Mouse (Mus musculus) neural tube, embryonic 14.5 days (tissue): Measurements from ENCODE around the gene Nfe2l3. TPM values are rescaled to one million over a fixed set of nuclear protein-coding genes. Genes with fewer than 3 reads are reported as not detected.
A peak's percentile ranks its signal among the peaks of the same experiment; 100 is the strongest.

Experiments
- ATAC-seq: fragments of 200-750 bp; cut with Nextera tagmentation; 2 replicates; pipeline ENCODE4 v1.8.0; 2017; ENCODE audit warnings: low read depth, mild to moderate bottlenecking, moderate TSS enrichment, moderate library complexity
- H3K27ac ChIP-seq: fragments of 300-500 bp; sonication (generic); 2 replicates; pipeline ENCODE4 v1.5.1; 2014; ENCODE audit warnings: low read depth, mild to moderate bottlenecking, control low read depth, low read length, moderate library complexity, mixed read lengths
- H3K27me3 ChIP-seq: fragments of 300-500 bp; sonication (generic); 2 replicates; pipeline ENCODE4 v1.6.1; 2014; ENCODE audit warnings: low read length; ENCODE audit not compliant: control insufficient read depth, insufficient read depth
- H3K36me3 ChIP-seq: fragments of 300-500 bp; sonication (generic); 2 replicates; pipeline ENCODE4 v1.6.1; 2014; ENCODE audit warnings: low read length, mixed read lengths; ENCODE audit not compliant: control insufficient read depth, insufficient read depth
- H3K4me1 ChIP-seq: fragments of 300-500 bp; sonication (generic); 2 replicates; pipeline ENCODE4 v1.6.1; 2014; ENCODE audit warnings: low read length; ENCODE audit not compliant: control insufficient read depth, insufficient read depth
- H3K4me2 ChIP-seq: fragments of 300-500 bp; sonication (generic); 2 replicates; pipeline ENCODE4 v1.6.1; 2014; ENCODE audit warnings: mild to moderate bottlenecking, low read depth, low read length, control low read depth
- H3K4me3 ChIP-seq: fragments of 300-500 bp; sonication (generic); 2 replicates; pipeline ENCODE4 v1.5.1; 2014; ENCODE audit warnings: low read depth, low read length, control low read depth, mixed read lengths
- H3K9ac ChIP-seq: fragments of 300-500 bp; sonication (generic); replicated peaks from 2 replicates; pipeline ENCODE4 v1.6.1; 2014; ENCODE audit warnings: low read depth, mild to moderate bottlenecking, control low read depth, low read length, mixed read lengths
- H3K9me3 ChIP-seq: fragments of 300-500 bp; sonication (generic); 2 replicates; pipeline ENCODE4 v1.6.1; 2016; ENCODE audit warnings: low read length; ENCODE audit not compliant: control insufficient read depth
- WGBS: fragments of 180-500 bp; shearing (Covaris S2); extraction: QIAGEN DNeasy Blood & Tissue Kit; methylation state at CpG from one replicate; pipeline ENCODE4 v1.1.7; 2014; 5-methylcytosine and 5-hydroxymethylcytosine counted together
- polyA plus RNA-seq: library from polyadenylated mRNA; unstranded; fragments of >200 nt; fragmentation: Nextera tagmentation; extraction: Ambion mirVana; gene quantifications from 2 replicates; pipeline ENCODE4 v1.2.1, GENCODE M21; 2014

Nfe2l3 gene
- polyA plus RNA-seq, 1 experiment from 2014 or later, result 4.6 TPM

DNA sequence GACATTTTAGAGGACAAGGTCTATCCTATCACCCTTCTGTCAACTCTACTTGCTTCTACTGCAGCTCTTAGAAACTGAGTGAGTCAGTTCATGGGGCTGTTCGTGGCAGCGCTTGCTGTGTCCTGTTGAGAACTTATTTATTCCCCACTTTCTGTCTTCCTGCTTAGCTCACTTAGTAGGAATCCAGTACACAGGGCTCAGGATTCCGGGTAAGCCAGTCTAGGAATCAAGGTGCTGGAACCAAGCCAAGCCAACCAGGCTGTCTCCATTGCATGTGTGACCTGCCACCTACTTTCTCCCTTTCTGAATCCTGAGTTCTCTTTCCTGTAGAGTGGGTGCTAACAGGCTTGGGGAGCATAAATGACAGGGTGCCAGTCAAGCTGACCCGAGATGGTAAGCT, 5.2 kb downstream of the Nfe2l3 start:
- Histone ChIP-seq H3K27ac (no peak overlapping the region), H3K4me1 (peaks cover 8% of the 10 kb centered on the region; the same call in 1 of the 2 replicates), H3K36me3 (no peaks in the 10 kb centered on the region), H3K9me3 (no peaks in the 10 kb centered on the region), H3K9ac (no peak overlapping the region), H3K27me3 (peaks cover 11% of the 10 kb centered on the region; the same call in 1 of the 2 replicates), H3K4me3 (no peak overlapping the region), H3K4me2 (no peak overlapping the region)
- no peak for ATAC-seq
- WGBS, result 81% methylated on average over 4 of the region's 4 CpGs

DNA sequence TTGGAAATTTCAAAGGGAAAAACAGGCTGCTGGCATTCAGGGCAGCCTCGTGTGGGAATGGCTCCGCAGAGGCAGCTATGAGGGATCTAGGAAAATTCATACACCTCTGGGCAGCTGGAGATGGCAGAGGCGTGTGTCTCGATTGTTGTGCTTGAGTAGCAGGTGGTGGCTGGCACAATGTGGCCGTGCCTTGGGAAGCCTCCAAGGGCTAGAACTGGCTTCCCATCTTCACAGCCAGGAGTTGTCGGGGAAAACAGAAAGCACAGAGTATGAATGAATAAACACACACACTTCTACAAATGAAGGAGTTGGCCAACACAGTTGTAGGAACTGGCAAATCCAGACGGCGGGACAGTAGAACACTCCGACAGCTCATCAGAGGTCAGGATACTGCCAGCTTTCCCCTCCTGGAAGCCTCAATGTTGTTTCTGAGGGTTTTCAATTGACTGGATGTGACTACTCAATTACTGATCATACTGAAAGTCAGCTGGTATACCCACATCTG, 6.4 kb downstream of the Nfe2l3 start:
- H3K4me1 ChIP-seq, result no peaks in the 10 kb centered on the region
- H3K4me2 ChIP-seq, result no peak overlapping the region
- ATAC-seq, result no peak
- no peak overlapping the region for H3K9ac ChIP-seq
- no peaks in the 10 kb centered on the region for H3K27me3 ChIP-seq
- H3K27ac ChIP-seq, result no peak overlapping the region
- H3K4me3 ChIP-seq, result no peak overlapping the region
- 86% methylated on average over 9 of the region's 9 CpGs for WGBS
- H3K36me3 ChIP-seq, result no peaks in the 10 kb centered on the region
- no peaks in the 10 kb centered on the region for H3K9me3 ChIP-seq

DNA sequence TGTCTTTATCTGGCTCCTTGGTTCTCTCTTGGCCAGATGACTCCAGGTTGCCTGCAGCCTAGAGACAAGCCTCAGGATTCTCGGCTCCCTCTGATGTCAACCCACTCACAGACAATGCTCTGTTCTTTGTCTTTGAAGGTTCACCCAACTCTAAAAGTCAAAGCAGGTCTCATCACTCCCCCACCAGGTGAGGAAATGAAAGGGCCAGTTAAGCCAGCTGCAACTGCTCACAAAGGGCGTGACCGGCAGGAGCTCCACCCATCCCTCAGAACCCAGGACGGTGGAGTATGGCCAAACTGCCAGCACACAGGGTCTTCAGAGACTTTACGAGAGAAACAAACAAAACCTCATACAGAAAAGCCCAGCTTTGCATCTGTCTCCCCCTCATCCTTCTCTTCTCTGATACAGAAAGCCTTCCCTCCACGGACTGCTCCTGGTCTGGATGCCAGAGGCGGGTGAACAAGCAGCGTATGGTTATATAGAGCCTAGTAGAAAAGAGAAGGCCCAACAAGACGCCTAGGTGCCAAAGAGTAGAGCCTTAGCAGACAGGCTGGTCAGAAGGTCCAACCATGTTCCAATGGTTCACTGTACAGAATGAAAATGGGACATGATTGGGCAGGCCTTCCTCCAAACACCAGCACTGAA, 9.8 kb downstream of the Nfe2l3 start:
- H3K4me1 ChIP-seq, result no peaks in the 10 kb centered on the region
- no peak overlapping the region for H3K4me3 ChIP-seq
- H3K4me2 ChIP-seq, result no peak overlapping the region
- ATAC-seq, result no peak
- no peaks in the 10 kb centered on the region for H3K27me3 ChIP-seq
- no peaks in the 10 kb centered on the region for H3K36me3 ChIP-seq
- H3K27ac ChIP-seq, result no peak overlapping the region
- no peak overlapping the region for H3K9ac ChIP-seq
- 59% methylated on average over 9 of the region's 9 CpGs for WGBS
- no peaks in the 10 kb centered on the region for H3K9me3 ChIP-seq

DNA sequence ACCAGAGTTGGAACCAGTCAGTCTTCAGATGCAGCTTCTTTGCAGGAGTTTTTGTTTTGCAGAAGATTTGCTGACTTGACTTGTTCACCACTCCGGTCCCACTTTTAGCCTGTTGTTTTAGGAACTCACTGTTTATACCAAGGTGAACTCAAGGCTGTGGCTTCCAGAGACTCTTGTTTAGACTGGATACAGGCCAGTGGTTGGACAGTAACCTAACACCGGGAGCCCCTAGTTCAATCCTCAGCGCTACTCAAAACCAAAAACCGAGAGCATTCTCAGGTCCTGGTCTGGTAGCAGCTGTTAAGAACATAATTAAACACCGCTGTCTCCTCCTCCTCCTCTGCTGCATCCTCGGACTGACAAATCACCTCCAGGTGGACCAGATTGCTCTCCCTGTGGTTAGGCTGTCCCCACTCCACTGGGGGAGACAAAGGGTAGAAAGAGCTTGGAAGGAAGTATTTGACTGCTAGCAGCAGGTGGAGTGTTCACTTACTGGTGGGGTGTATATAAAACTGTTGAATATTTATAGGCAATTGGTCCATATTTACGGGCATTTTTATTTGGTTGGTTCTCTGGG, 20.5 kb downstream of the Nfe2l3 start:
- H3K27ac ChIP-seq, result no peak overlapping the region
- no peaks in the 10 kb centered on the region for H3K27me3 ChIP-seq
- H3K4me2 ChIP-seq, result no peak overlapping the region
- 56% methylated on average over 7 of the region's 7 CpGs for WGBS
- no peaks in the 10 kb centered on the region for H3K9me3 ChIP-seq
- H3K36me3 ChIP-seq, result peaks cover 6% of the 10 kb centered on the region; the same call in 1 of the 2 replicates
- H3K4me3 ChIP-seq, result no peak overlapping the region
- no peaks in the 10 kb centered on the region for H3K4me1 ChIP-seq
- ATAC-seq, result no peak; the same call in 1 of the 2 replicates
- H3K9ac ChIP-seq, result no peak overlapping the region

DNA sequence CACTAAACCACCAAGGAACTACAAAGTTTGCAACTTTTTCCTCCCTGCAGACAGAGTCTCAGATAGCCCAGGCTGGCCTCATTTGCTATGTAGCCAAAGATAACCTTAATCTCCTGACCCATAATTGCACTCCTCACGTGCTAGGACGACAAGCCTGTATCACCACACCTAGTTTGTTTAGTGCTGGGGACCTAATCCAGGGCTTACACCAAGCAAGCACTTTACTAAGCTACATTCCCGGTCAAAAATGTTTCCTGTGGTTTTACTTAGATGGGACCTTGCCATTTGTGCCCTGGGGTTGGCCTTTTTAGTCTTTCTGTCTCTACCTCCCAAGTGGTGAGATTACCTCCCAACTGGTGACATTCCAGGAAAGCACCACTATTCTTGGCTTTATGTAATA, 22.5 kb downstream of the Nfe2l3 start:
- no peaks in the 10 kb centered on the region for H3K27me3 ChIP-seq

DNA sequence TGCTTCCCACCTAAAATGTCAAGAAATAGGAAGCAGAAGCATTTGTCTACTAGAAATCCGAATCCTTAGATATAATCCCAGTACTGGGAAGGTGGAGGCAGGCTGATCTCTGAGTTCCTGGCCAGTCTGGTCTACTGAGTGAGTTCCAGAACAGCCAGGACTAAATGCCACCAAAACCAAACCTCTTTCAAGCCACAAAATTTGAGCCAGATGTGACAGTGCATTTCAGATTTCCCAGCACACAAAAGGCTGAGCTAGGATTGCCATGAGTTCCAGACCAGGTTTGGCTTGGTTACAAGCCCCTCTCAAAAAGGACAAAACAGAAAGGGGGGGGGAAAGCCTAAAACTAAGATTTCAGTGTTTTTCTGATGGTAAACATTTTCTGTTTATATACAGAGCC, 23.7 kb downstream of the Nfe2l3 start:
- 79% methylated on average over 1 of the region's 1 CpGs for WGBS
- H3K9ac ChIP-seq, result no peak overlapping the region
- ATAC-seq, result no peak

More for the DNA sequence above, 22.5 kb downstream of the Nfe2l3 start:
- Histone ChIP-seq H3K36me3 (peaks cover 16% of the 10 kb centered on the region), H3K4me3 (no peak overlapping the region), H3K4me2 (no peak overlapping the region), H3K9me3 (no peaks in the 10 kb centered on the region), H3K9ac (no peak overlapping the region), H3K4me1 (no peaks in the 10 kb centered on the region), H3K27ac (no peak overlapping the region)
- WGBS, result 74% methylated on average over 3 of the region's 3 CpGs
- no peak for ATAC-seq

DNA sequence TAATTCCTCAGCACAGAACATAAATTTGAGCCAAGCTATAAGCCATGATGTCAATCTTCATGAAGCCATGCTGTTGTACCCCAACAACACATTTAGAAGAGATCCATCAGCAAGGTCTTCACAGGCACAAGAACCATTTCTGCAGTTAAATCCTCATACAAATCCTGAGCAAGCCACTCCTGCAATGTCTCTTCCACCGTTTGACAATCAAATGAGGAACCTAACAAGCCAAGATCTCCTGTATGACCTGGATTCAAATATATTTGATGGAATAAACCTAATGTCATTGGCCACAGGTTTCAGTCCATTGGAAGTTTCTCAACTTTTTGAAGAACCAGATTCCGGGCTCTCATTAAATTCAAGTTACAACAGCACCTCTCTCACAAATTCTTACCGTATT, 24.8 kb downstream of the Nfe2l3 start:
- Histone ChIP-seq H3K27me3 (no peaks in the 10 kb centered on the region), H3K4me2 (no peak overlapping the region), H3K9me3 (no peaks in the 10 kb centered on the region), H3K4me3 (no peak overlapping the region), H3K27ac (no peak overlapping the region), H3K4me1 (no peaks in the 10 kb centered on the region), H3K9ac (no peak overlapping the region), H3K36me3 (peaks cover 35% of the 10 kb centered on the region)
- ATAC-seq, result no peak
- 81% methylated on average over 3 of the region's 3 CpGs for WGBS

More for the DNA sequence above, 23.7 kb downstream of the Nfe2l3 start:
- Histone ChIP-seq H3K27me3 (no peaks in the 10 kb centered on the region), H3K36me3 (peaks cover 26% of the 10 kb centered on the region), H3K4me3 (no peak overlapping the region), H3K4me2 (no peak overlapping the region), H3K4me1 (no peaks in the 10 kb centered on the region), H3K27ac (no peak overlapping the region), H3K9me3 (no peaks in the 10 kb centered on the region)

DNA sequence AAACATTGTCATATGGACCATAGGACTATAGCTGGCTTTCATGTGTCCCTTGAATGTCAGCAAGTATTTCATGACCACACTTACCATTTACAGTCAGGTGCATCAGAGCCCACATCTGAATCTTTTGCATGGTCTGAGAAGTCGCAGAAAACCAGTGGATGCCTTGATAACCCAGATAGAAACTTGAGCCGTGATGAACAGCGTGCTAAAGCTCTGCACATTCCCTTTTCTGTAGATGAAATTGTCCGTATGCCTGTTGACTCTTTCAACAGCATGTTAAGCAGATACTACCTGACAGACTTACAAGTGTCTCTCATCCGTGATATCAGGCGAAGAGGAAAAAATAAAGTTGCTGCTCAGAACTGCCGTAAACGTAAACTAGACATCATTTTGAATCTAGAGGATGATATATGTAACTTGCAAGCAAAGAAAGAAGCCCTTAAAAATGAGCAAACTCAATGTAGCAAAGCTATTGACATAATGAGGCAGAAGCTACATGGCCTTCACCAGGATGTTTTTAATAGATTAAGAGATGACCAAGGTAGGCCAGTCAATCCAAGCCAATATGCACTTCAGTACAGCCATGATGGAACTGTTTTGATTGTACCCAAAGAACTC, 25.4 kb downstream of the Nfe2l3 start:
- 86% methylated on average over 8 of the region's 8 CpGs for WGBS
- Histone ChIP-seq H3K9me3 (no peaks in the 10 kb centered on the region), H3K36me3 (peaks cover 38% of the 10 kb centered on the region), H3K9ac (no peak overlapping the region), H3K27ac (no peak overlapping the region), H3K4me1 (no peaks in the 10 kb centered on the region), H3K27me3 (no peaks in the 10 kb centered on the region), H3K4me2 (no peak overlapping the region), H3K4me3 (no peak overlapping the region)
- no peak for ATAC-seq

DNA sequence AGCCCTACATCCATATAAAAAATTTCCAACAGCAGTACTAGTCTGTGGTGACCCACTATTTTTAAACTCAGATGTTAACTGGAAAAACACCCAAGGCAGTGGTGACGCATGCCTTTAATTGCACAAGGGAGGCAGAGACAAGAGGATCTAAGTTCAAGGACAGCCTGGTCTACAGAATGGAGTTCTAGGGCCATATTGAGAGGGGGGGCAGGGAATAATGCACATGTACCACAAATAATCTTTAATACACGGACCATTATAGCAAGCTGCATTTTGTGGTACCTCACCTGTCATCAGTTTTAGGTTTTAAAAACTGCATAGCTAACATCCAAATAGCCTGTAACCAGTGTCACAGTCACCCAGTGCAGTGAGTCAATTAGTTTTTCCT, 26.4 kb downstream of the Nfe2l3 start:
- 51% methylated on average over 2 of the region's 2 CpGs for WGBS
- H3K4me1 ChIP-seq, result no peaks in the 10 kb centered on the region
- H3K36me3 ChIP-seq, result peaks cover 48% of the 10 kb centered on the region
- no peaks in the 10 kb centered on the region for H3K9me3 ChIP-seq
- 0 out of 2 replicates have a peak, but pooled peaks have one; percentile 10 for ATAC-seq
- H3K27ac ChIP-seq, result no peak overlapping the region
- no peak overlapping the region for H3K4me2 ChIP-seq
- H3K9ac ChIP-seq, result no peak overlapping the region
- no peak overlapping the region for H3K4me3 ChIP-seq
- no peaks in the 10 kb centered on the region for H3K27me3 ChIP-seq
